Mouse (Mus musculus): Measurements from ENCODE around the gene Galnt13. TPM values are rescaled to one million over a fixed set of nuclear protein-coding genes. Genes with fewer than 3 reads are reported as not detected.

Gene Galnt13
- not detected for polyA plus RNA-seq (2017; shearing (Covaris generic))

DNA sequence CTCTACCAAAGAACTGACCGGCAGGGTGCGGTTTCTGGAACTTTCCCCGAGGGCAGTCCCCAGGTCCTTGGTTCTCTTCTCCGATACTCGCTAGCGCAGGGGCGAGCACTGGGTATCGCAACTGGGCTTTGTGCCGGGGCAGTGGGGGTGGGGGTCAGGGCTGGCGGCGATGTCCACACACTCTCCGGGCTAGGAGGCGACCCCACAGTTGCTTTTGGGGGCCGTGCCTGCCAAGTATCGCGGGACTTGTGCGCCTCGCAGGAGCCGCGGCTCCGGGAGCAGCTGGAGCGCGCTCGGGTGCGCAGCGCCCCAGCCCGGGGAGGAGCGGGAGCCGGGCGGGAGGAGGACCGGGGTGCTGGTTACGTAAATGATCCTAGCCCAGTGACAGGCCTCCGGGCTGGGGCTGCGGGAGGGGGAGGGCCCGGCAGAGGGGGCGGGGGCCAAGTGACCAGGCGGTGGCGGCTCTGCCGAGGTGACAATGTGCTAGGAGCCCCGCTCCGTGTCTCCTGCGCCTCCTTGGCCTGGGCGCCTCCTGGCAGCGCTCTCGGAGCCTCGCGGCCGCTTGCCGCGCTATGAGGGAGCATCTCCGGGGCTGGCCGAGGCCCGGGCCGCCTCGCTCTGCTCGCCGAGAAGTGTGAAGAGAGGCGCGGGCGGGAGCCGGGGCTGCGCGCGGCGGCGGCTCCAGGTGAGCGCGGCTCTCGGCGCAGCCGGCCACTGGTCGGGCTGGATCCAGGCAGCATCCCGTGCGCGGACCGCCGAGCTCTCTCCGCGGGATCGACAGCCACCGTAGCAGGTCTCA is at the start of gene Galnt13:
Gene Galnt13 (plus strand): TSS at position 381 of the 799 bp plus-strand sequence.

Data from effector memory CD4-positive, alpha-beta T cell, adult 7 months (primary cell).